Mouse (Mus musculus): ENCODE measurements at regions not wholly inside any gene's neighbourhood (a gene's known extent, or its start where the extent isn't known, plus 50 kb on each side); places are given as distances from the start of the nearest gene placed in this dataset.

DNA sequence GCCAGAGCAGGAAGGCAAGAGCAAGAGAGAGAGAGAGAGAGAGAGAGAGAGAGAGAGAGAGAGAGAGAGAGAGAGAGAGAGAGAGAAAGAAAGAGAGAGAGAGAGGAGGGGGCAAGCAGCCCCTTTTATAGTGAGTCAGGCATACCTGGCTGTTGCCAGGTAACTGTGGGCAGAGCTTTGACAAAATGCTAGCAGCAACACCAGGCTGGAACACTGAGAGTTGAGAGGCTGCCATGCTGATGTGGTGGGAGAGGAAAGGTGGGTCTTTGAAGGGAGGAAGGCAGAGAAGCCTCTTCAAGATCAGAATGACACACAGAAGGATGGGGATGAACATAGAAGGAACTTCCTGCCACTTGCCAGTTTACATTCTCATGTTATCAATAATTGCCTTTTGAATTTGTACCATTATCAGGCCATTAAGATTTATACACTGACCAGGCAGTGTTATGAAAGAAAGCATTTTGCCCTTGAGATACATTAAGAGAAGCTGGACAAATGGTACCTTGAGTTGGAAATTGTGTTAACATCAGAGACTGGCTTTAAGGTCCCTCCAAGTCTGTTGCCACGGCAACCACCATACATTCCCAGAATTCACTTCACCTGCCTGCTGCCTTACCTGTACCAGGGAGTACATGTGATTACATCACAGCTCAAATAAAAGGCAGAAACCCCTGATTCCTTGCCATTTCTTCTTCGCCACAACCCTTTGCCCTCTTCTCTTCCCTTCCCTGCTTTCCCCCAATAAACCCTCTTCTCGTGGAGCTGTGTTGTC is 463.3 kb downstream of the Plod2 start:
- H3K4me2 ChIP-seq (ENCODE audit: low read depth, low read length) = no peak overlapping the region
- H3K27me3 ChIP-seq (ENCODE audit: control insufficient read depth, insufficient read depth, low read length) = no peaks in the 10 kb centered on the region
- H3K4me3 ChIP-seq (replicated peaks; ENCODE audit: low read length) = no peak overlapping the region
- WGBS = 86% methylated on average over 3 of the region's 3 CpGs
- H3K9me3 ChIP-seq (replicated peaks; ENCODE audit: control insufficient read depth, low read length) = no peaks in the 10 kb centered on the region
- H3K36me3 ChIP-seq (ENCODE audit: control insufficient read depth, insufficient read depth, low read length) = no peaks in the 10 kb centered on the region
- no peaks in the 10 kb centered on the region for H3K4me1 ChIP-seq (ENCODE audit: control insufficient read depth, insufficient read depth, low read length)
- ATAC-seq (ENCODE audit: insufficient read depth, low FRiP score) = no peak
- no peak overlapping the region for H3K9ac ChIP-seq (ENCODE audit: low read length)
- H3K27ac ChIP-seq (ENCODE audit: low read length) = no peak overlapping the region

DNA sequence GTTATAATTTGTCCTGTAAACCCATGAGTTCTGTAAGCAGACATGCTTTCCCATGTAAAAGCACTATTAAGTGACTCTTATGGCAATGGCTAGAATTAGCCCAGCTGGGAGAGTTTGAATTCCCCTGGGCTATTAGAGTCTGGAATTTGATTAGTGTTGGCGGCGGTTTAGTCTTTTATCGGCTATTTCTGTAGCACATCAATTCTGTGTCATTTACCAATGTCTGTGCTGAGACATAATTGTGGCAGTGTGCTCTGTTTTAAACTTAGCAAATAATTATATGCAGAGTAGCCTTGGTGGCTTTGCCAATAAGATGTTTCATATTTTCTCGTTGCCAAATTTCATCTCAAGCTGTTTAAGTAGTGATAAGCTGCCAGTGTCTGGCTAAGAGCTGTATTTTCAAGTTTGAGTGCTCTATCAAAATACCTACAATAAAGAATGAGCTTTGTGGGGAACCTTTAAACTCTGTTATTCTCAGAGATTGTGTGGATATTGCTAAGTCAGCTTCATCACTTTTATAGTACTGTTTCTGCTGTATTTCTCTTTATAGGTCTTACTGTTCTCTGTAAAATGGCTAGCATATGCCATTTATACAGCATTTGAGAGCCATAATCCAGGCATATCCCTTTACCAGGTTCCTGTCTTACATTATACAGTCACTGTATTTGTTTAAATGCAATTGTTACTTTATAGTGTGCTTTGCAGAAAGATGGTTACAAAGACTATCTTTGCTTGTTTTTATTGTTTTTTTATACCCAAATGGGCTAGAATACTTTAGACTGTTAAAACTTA is 466.7 kb downstream of the Plod2 start:
- Histone ChIP-seq H3K9ac (ENCODE audit: low read length) (no peak overlapping the region), H3K27ac (ENCODE audit: low read length) (no peak overlapping the region), H3K4me3 (replicated peaks; ENCODE audit: low read length) (no peak overlapping the region), H3K4me1 (ENCODE audit: control insufficient read depth, insufficient read depth, low read length) (no peaks in the 10 kb centered on the region), H3K4me2 (ENCODE audit: low read depth, low read length) (no peak overlapping the region), H3K27me3 (ENCODE audit: control insufficient read depth, insufficient read depth, low read length) (no peaks in the 10 kb centered on the region), H3K36me3 (ENCODE audit: control insufficient read depth, insufficient read depth, low read length) (no peaks in the 10 kb centered on the region), H3K9me3 (replicated peaks; ENCODE audit: control insufficient read depth, low read length) (no peaks in the 10 kb centered on the region)
- ATAC-seq (ENCODE audit: insufficient read depth, low FRiP score) = no peak
- WGBS = 65% methylated on average over 4 of the region's 4 CpGs

GRCm38 (mm10) chr9:93044298-93044912 is 502.4 kb downstream of the Plod2 start:
- Histone ChIP-seq H3K9me3 (replicated peaks; ENCODE audit: control insufficient read depth, low read length) (no peaks in the 10 kb centered on the region), H3K9ac (ENCODE audit: low read length) (no peak overlapping the region), H3K36me3 (ENCODE audit: control insufficient read depth, insufficient read depth, low read length) (no peaks in the 10 kb centered on the region), H3K27ac (ENCODE audit: low read length) (no peak overlapping the region), H3K27me3 (ENCODE audit: control insufficient read depth, insufficient read depth, low read length) (no peaks in the 10 kb centered on the region), H3K4me3 (replicated peaks; ENCODE audit: low read length) (no peak overlapping the region), H3K4me1 (ENCODE audit: control insufficient read depth, insufficient read depth, low read length) (no peaks in the 10 kb centered on the region), H3K4me2 (ENCODE audit: low read depth, low read length) (no peak overlapping the region)
- ATAC-seq (ENCODE audit: insufficient read depth, low FRiP score) = no peak
- 76% methylated on average over 10 of the region's 10 CpGs for WGBS

- Histone ChIP-seq H3K4me1 (ENCODE audit: control insufficient read depth, insufficient read depth, low read length) (no peaks in the 10 kb centered on the region), H3K4me2 (ENCODE audit: low read depth, low read length) (no peak overlapping the region), H3K9me3 (replicated peaks; ENCODE audit: control insufficient read depth, low read length) (no peaks in the 10 kb centered on the region), H3K4me3 (replicated peaks; ENCODE audit: low read length) (no peak overlapping the region), H3K27ac (ENCODE audit: low read length) (no peak overlapping the region), H3K27me3 (ENCODE audit: control insufficient read depth, insufficient read depth, low read length) (no peaks in the 10 kb centered on the region), H3K9ac (ENCODE audit: low read length) (no peak overlapping the region), H3K36me3 (ENCODE audit: control insufficient read depth, insufficient read depth, low read length) (no peaks in the 10 kb centered on the region)
- WGBS = 68% methylated on average over 3 of the region's 3 CpGs
- ATAC-seq (ENCODE audit: insufficient read depth, low FRiP score) = no peak
Measured at GRCm38 (mm10) chr9:93072140-93072539, 530.1 kb downstream of the Plod2 start.

GRCm38 (mm10) chr9:93083114-93083513 is 541.1 kb downstream of the Plod2 start:
- Histone ChIP-seq H3K27ac (ENCODE audit: low read length) (no peak overlapping the region), H3K27me3 (ENCODE audit: control insufficient read depth, insufficient read depth, low read length) (no peaks in the 10 kb centered on the region), H3K4me3 (replicated peaks; ENCODE audit: low read length) (no peak overlapping the region), H3K9me3 (replicated peaks; ENCODE audit: control insufficient read depth, low read length) (no peaks in the 10 kb centered on the region), H3K4me2 (ENCODE audit: low read depth, low read length) (no peak overlapping the region), H3K36me3 (ENCODE audit: control insufficient read depth, insufficient read depth, low read length) (no peaks in the 10 kb centered on the region), H3K9ac (ENCODE audit: low read length) (no peak overlapping the region), H3K4me1 (ENCODE audit: control insufficient read depth, insufficient read depth, low read length) (no peaks in the 10 kb centered on the region)
- WGBS = 76% methylated on average over 1 of the region's 1 CpGs
- ATAC-seq (ENCODE audit: insufficient read depth, low FRiP score) = no peak

GRCm38 (mm10) chr9:93098008-93098581 is 556.1 kb downstream of the Plod2 start:
- no peaks in the 10 kb centered on the region for H3K4me1 ChIP-seq (ENCODE audit: control insufficient read depth, insufficient read depth, low read length)
- no peaks in the 10 kb centered on the region for H3K36me3 ChIP-seq (ENCODE audit: control insufficient read depth, insufficient read depth, low read length)
- WGBS = 80% methylated on average over 1 of the region's 1 CpGs
- no peaks in the 10 kb centered on the region for H3K27me3 ChIP-seq (ENCODE audit: control insufficient read depth, insufficient read depth, low read length)
- no peak overlapping the region for H3K27ac ChIP-seq (ENCODE audit: low read length)
- no peak overlapping the region for H3K9ac ChIP-seq (ENCODE audit: low read length)
- no peak overlapping the region for H3K4me3 ChIP-seq (replicated peaks; ENCODE audit: low read length)
- H3K4me2 ChIP-seq (ENCODE audit: low read depth, low read length) = no peak overlapping the region
- ATAC-seq (ENCODE audit: insufficient read depth, low FRiP score) = no peak
- no peaks in the 10 kb centered on the region for H3K9me3 ChIP-seq (replicated peaks; ENCODE audit: control insufficient read depth, low read length)

GRCm38 (mm10) chr9:93130561-93130960 is 588.5 kb downstream of the Plod2 start:
- no peak overlapping the region for H3K4me2 ChIP-seq (ENCODE audit: low read depth, low read length)
- H3K9me3 ChIP-seq (replicated peaks; ENCODE audit: control insufficient read depth, low read length) = no peaks in the 10 kb centered on the region
- no peak overlapping the region for H3K27ac ChIP-seq (ENCODE audit: low read length)
- H3K36me3 ChIP-seq (ENCODE audit: control insufficient read depth, insufficient read depth, low read length) = no peaks in the 10 kb centered on the region
- H3K4me1 ChIP-seq (ENCODE audit: control insufficient read depth, insufficient read depth, low read length) = no peaks in the 10 kb centered on the region
- no peak overlapping the region for H3K9ac ChIP-seq (ENCODE audit: low read length)
- H3K27me3 ChIP-seq (ENCODE audit: control insufficient read depth, insufficient read depth, low read length) = no peaks in the 10 kb centered on the region
- H3K4me3 ChIP-seq (replicated peaks; ENCODE audit: low read length) = no peak overlapping the region
- WGBS = 63% methylated on average over 1 of the region's 1 CpGs
- no peak for ATAC-seq (ENCODE audit: insufficient read depth, low FRiP score)

DNA sequence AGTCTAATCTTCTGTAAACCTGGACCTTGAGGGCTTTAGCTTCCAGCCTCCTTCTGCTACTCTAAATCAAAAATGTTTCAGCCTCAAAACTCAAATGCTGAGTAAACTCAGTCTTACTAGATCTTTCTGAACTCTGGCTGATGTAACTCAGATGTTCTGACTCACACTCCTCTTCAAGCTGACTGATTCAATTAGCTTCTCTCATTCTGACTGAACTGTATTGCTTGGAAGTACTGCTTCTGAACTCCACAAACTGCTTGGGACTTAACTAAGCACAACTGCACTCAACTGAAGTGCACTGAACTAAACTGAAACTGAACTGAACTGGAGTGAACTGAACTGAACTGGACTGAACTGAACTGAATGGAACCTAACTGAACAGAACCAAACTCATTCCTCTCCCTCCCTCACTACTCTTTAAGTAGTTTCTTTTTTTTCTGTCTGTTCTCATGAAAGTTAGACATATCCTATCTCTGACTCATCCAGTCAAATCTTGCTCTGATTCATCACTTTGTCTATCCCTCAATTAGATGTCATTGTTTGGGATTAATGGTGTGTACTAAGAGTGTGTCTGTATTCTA is 589.7 kb downstream of the Plod2 start:
- Histone ChIP-seq H3K4me3 (replicated peaks; ENCODE audit: low read length) (no peak overlapping the region), H3K27ac (ENCODE audit: low read length) (no peak overlapping the region), H3K36me3 (ENCODE audit: control insufficient read depth, insufficient read depth, low read length) (no peaks in the 10 kb centered on the region), H3K9ac (ENCODE audit: low read length) (no peak overlapping the region), H3K27me3 (ENCODE audit: control insufficient read depth, insufficient read depth, low read length) (no peaks in the 10 kb centered on the region), H3K9me3 (replicated peaks; ENCODE audit: control insufficient read depth, low read length) (no peaks in the 10 kb centered on the region), H3K4me2 (ENCODE audit: low read depth, low read length) (no peak overlapping the region), H3K4me1 (ENCODE audit: control insufficient read depth, insufficient read depth, low read length) (no peaks in the 10 kb centered on the region)
- no peak for ATAC-seq (ENCODE audit: insufficient read depth, low FRiP score)

GRCm38 (mm10) chr9:93136349-93136748 is 594.3 kb downstream of the Plod2 start:
- 90% methylated on average over 1 of the region's 1 CpGs for WGBS

More at GRCm38 (mm10) chr9:93136349-93136748, 594.3 kb downstream of the Plod2 start:
- no peak overlapping the region for H3K27ac ChIP-seq (ENCODE audit: low read length)
- H3K4me2 ChIP-seq (ENCODE audit: low read depth, low read length) = no peak overlapping the region
- no peak for ATAC-seq (ENCODE audit: insufficient read depth, low FRiP score)
- H3K9me3 ChIP-seq (replicated peaks; ENCODE audit: control insufficient read depth, low read length) = no peaks in the 10 kb centered on the region
- no peaks in the 10 kb centered on the region for H3K36me3 ChIP-seq (ENCODE audit: control insufficient read depth, insufficient read depth, low read length)
- H3K9ac ChIP-seq (ENCODE audit: low read length) = no peak overlapping the region
- H3K27me3 ChIP-seq (ENCODE audit: control insufficient read depth, insufficient read depth, low read length) = no peaks in the 10 kb centered on the region
- no peaks in the 10 kb centered on the region for H3K4me1 ChIP-seq (ENCODE audit: control insufficient read depth, insufficient read depth, low read length)
- H3K4me3 ChIP-seq (replicated peaks; ENCODE audit: low read length) = no peak overlapping the region

All from stomach, embryonic 16.5 days (tissue).